Comparison of ENCODE assay signal across 8 mouse cellular contexts in genomic region chr9:110651931-110652722, GRCm38 (mm10). TPM values are rescaled to one million over a fixed set of nuclear protein-coding genes. Genes with fewer than 3 reads are reported as not detected.
DNase-seq lines count a peak whose midpoint lies in the region; ATAC-seq and TF ChIP-seq lines count a peak whose summit lies in the region.

No protein-coding gene starts in this region.

- intact Hi-C loops in heart, postnatal 36 days (cut with DNase I), result loop anchor here (2.0 kb wide), 1 partner anchor 17 kb away; no protein-coding TSS in a partner anchor

- H3K4me2 ChIP-seq in hindbrain, embryonic 12.5 days (replicated peaks), result no peak overlapping the region; the same call in 1 of the 2 replicates

- WGBS in hindbrain, embryonic 10.5 days, result 41% methylated on average over 13 of the region's 13 CpGs
- 36% methylated on average over 13 of the region's 13 CpGs for WGBS in hindbrain, embryonic 12.5 days
- 68% methylated on average over 13 of the region's 13 CpGs for WGBS in liver, adult 2 months

- peaks cover 30% of the 10 kb centered on the region for H3K79me2 ChIP-seq in liver, adult 2 months (ENCODE audit: control insufficient read depth, insufficient read depth, low read length)

- TF ChIP-seq CTCF in liver, adult 2 months (IDR thresholded peaks at IDR 0.05; ENCODE audit: low read depth, low read length), result peak; percentile 22; the same call in 1 of the 2 replicates

- H3K9me3 ChIP-seq in hindbrain, embryonic 10.5 days, result no peaks in the 10 kb centered on the region
- no peaks in the 10 kb centered on the region for H3K9me3 ChIP-seq in hindbrain, embryonic 12.5 days (replicated peaks)

- peaks cover 62% of the 10 kb centered on the region for H3K4me1 ChIP-seq in hindbrain, embryonic 10.5 days (replicated peaks)
- peaks cover 38% of the 10 kb centered on the region for H3K4me1 ChIP-seq in hindbrain, embryonic 12.5 days
- H3K4me1 ChIP-seq in liver, adult 2 months (ENCODE audit: control insufficient read depth, insufficient read depth, low read length), result peaks cover 20% of the 10 kb centered on the region

- no peak for DNase-seq in hindbrain, embryonic 10.5 days (ENCODE audit: low spot score)
- peak; percentile 52 for DNase-seq in heart, postnatal 36 days
- DNase-seq in liver, adult 2 months (ENCODE audit: extremely low read depth, low read depth, low spot score), result no peak
- peak; percentile 51 for DNase-seq in naive thymus-derived CD4-positive, alpha-beta T cell, adult 2 months (ENCODE audit: low read depth)
- DNase-seq in right cerebral cortex, adult 18-20 months, result no peak
- DNase-seq in gastrocnemius, adult 18-20 months (ENCODE audit: low spot score), result no peak

- peak overlapping the region; percentile 68; the same call in 1 of the 2 replicates for H3K4me3 ChIP-seq in hindbrain, embryonic 10.5 days
- no peak overlapping the region for H3K4me3 ChIP-seq in hindbrain, embryonic 12.5 days
- peak overlapping the region; percentile 12; the same call in 1 of the 2 replicates for H3K4me3 ChIP-seq in liver, adult 2 months (ENCODE audit: insufficient read depth, low read depth, low read length)

- TF ChIP-seq POLR2A in liver, adult 2 months (IDR thresholded peaks at IDR 0.05; ENCODE audit: extremely low read depth, insufficient read depth, low read length), result no peak

- H3K27me3 ChIP-seq in hindbrain, embryonic 10.5 days (ENCODE audit: insufficient read depth, poor library complexity, severe bottlenecking), result peaks cover 31% of the 10 kb centered on the region
- H3K27me3 ChIP-seq in hindbrain, embryonic 12.5 days, result peaks cover 36% of the 10 kb centered on the region
- no peaks in the 10 kb centered on the region for H3K27me3 ChIP-seq in liver, adult 2 months (ENCODE audit: control insufficient read depth, insufficient read depth, low read length)

- no peak for ATAC-seq in hindbrain, embryonic 12.5 days (ENCODE audit: low FRiP score)
- 0 out of 2 replicates have a peak, but pooled peaks have one; percentile 2 for ATAC-seq in common myeloid progenitor, adult 5-6 weeks (replicated peaks; ENCODE audit: low read depth, poor library complexity, severe bottlenecking)

- H3K27ac ChIP-seq in hindbrain, embryonic 10.5 days, result no peak overlapping the region
- H3K27ac ChIP-seq in hindbrain, embryonic 12.5 days, result no peak overlapping the region
- H3K27ac ChIP-seq in liver, adult 2 months (replicated peaks; ENCODE audit: insufficient read depth, low read depth, low read length), result no peak overlapping the region

- no peaks in the 10 kb centered on the region for H3K36me3 ChIP-seq in hindbrain, embryonic 10.5 days
- H3K36me3 ChIP-seq in hindbrain, embryonic 12.5 days, result no peaks in the 10 kb centered on the region
- no peaks in the 10 kb centered on the region for H3K36me3 ChIP-seq in liver, adult 2 months (ENCODE audit: control insufficient read depth, insufficient read depth, low read length)

- no peak overlapping the region for H3K9ac ChIP-seq in hindbrain, embryonic 12.5 days
- H3K9ac ChIP-seq in liver, adult 2 months (ENCODE audit: low read depth, low read length), result peak overlapping the region; percentile 14; the same call in 1 of the 2 replicates

RNA-seq across cellular contexts. Expression of gene Nbeal2, which starts 1.8 kb away (rescaled TPM):
- 1.4 and 1.7 TPM in 2 replicates for polyA plus RNA-seq in hindbrain, embryonic 10.5 days (2016; fragmentation: Nextera tagmentation; extraction: Ambion mirVana)
- 1.8 and 2.1 TPM in 2 replicates for polyA plus RNA-seq in hindbrain, embryonic 12.5 days (2016; fragmentation: Nextera tagmentation; extraction: Ambion mirVana)
- total RNA-seq in common myeloid progenitor, adult 5-6 weeks (2017), result 8.6 and 19.5 TPM in 2 replicates
- 10 to 100 TPM in 1 of 2 experiments, 1 to 10 TPM in 1; 9.5 to 11.0 TPM for total RNA-seq in heart, postnatal 36 days (2021)
- total RNA-seq in liver, adult 2 months (2014; rRNA removed), result 2.1 and 4.6 TPM in 2 replicates
- polyA plus RNA-seq in liver, adult 2 months (2012; rRNA removed), result 11.6 and 12.7 TPM in 2 replicates
- total RNA-seq in gastrocnemius, adult 18-20 months (2021), result 1 to 10 TPM; 3.6 to 3.7 TPM

RNA-seq across cellular contexts. Expression of gene Ccdc12, which starts 4.2 kb away (rescaled TPM):
- polyA plus RNA-seq in hindbrain, embryonic 10.5 days (2016; fragmentation: Nextera tagmentation; extraction: Ambion mirVana), result 173 and 180 TPM in 2 replicates
- 113 and 114 TPM in 2 replicates for polyA plus RNA-seq in hindbrain, embryonic 12.5 days (2016; fragmentation: Nextera tagmentation; extraction: Ambion mirVana)
- total RNA-seq in common myeloid progenitor, adult 5-6 weeks (2017), result 88.7 and 112 TPM in 2 replicates
- 10 to 100 TPM; 60.6 to 66.9 TPM for total RNA-seq in heart, postnatal 36 days (2021)
- total RNA-seq in liver, adult 2 months (2014; rRNA removed), result 28.7 and 29.9 TPM in 2 replicates
- polyA plus RNA-seq in liver, adult 2 months (2012; rRNA removed), result 48.7 and 51.4 TPM in 2 replicates
- 10 to 100 TPM; 42.4 to 45.8 TPM for total RNA-seq in gastrocnemius, adult 18-20 months (2021)

RNA-seq across cellular contexts. Expression of gene Nradd, which starts 27.9 kb away (rescaled TPM):
- 39.9 and 49.9 TPM in 2 replicates for polyA plus RNA-seq in hindbrain, embryonic 10.5 days (2016; fragmentation: Nextera tagmentation; extraction: Ambion mirVana)
- 39.0 and 45.2 TPM in 2 replicates for polyA plus RNA-seq in hindbrain, embryonic 12.5 days (2016; fragmentation: Nextera tagmentation; extraction: Ambion mirVana)
- 2.1 and 5.8 TPM in 2 replicates for total RNA-seq in common myeloid progenitor, adult 5-6 weeks (2017)
- 1 to 10 TPM in 1 of 2 experiments, under 1 TPM in 1; 0.92 to 1.2 TPM for total RNA-seq in heart, postnatal 36 days (2021)
- 0.65 and 1.6 TPM in 2 replicates for total RNA-seq in liver, adult 2 months (2014; rRNA removed)
- 0.92 and 1.4 TPM in 2 replicates for polyA plus RNA-seq in liver, adult 2 months (2012; rRNA removed)
- total RNA-seq in gastrocnemius, adult 18-20 months (2021), result under 1 TPM; 0.84 to 0.97 TPM

Comparison
In these comparisons a context has a peak if more than half of its experiments do, and no peak if none do; other contexts are left out.
1. DNase-seq: peak in heart, postnatal 36 days (2 of 2) and naive thymus-derived CD4-positive, alpha-beta T cell, adult 2 months (single experiment); none in hindbrain, embryonic 10.5 days (single experiment), liver, adult 2 months (single experiment), right cerebral cortex, adult 18-20 months (single experiment) and gastrocnemius, adult 18-20 months (single experiment).